Mouse (Mus musculus) heart, postnatal 0 days (tissue): Measurements from ENCODE around the gene Tyw1.

Source experiments
- CTCF ChIP-seq: IDR thresholded peaks from 2 replicates; pipeline ENCODE4 v1.5.1; 2016; ENCODE audit warnings: antibody characterized with exemption, control low read depth, low read depth
- EP300 ChIP-seq: IDR thresholded peaks from 2 replicates; pipeline ENCODE4 v1.6.1; 2016; ENCODE audit warnings: antibody characterized with exemption, low read depth

DNA sequence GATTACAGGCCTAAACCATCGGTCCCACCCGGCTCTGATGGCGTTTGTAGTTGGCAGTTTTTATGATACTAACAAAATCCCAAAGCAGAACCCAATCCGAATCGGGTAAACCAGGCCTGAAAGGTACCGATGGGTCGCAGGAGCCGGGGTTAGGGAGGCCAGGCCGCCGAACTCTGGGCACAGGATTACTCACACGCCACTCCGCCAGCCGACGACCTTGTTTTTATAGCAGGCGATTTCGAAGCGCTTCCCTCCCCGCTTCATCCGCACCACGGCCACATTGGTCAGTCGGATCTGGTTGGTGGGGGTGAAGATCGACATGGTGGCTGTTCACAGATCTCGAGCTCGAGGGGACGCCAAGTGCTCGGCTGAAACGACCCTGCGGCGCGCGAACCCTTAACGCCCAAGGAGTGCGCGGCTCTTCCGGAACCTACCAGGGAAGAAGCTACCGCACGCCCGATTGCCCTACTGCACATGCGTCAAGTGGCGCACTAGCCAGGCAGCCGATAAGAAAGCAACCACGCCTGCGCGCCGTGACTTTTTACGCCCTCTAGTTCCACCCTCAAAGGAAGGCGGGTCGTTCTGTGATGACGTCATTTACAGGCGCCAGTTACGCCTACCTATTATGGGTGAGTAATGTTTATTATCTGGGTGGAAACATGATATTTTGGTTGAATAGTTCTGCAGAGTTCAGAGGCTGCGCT is at the start of gene Tyw1, which contains the start of gene Sbds:
- TF ChIP-seq CTCF (no peak), EP300 (peak; percentile 77)
